24 mouse cellular contexts compared by ENCODE assay signal in genomic region chr16:78481065-78481464, GRCm38 (mm10).
DNase-seq lines count a peak whose midpoint lies in the region; ATAC-seq and TF ChIP-seq lines count a peak whose summit lies in the region.
"Had no signal": no experiment of that assay in that cellular context is flagged by ENCODE, and none has a peak within 500 bp of the region (broad histone marks: within the 10 kb centered on the region; RNA-seq: fewer than 3 reads in every experiment).

No protein-coding gene starts in this region.

- TF ChIP-seq POLR2A in kidney, adult 2 months (IDR thresholded peaks at IDR 0.05; ENCODE audit: low read depth, low read length): no peak
- no peak for TF ChIP-seq POLR2A in testis, adult 2 months (IDR thresholded peaks at IDR 0.05; ENCODE audit: control insufficient read depth, low read depth, low read length)

- no peaks in the 10 kb centered on the region for H3K36me3 ChIP-seq in kidney, embryonic 16.5 days (ENCODE audit: insufficient read depth, low read length)
- no peaks in the 10 kb centered on the region for H3K36me3 ChIP-seq in kidney, adult 2 months (ENCODE audit: control insufficient read depth, insufficient read depth, low read length)
- no peaks in the 10 kb centered on the region for H3K36me3 ChIP-seq in testis, adult 2 months (ENCODE audit: control insufficient read depth, insufficient read depth, low read length)
- H3K36me3 ChIP-seq: embryonic facial prominence, embryonic 15.5 days; heart, embryonic 12.5 days; hindbrain, embryonic 10.5 days; limb, embryonic 15.5 days; neural tube, embryonic 15.5 days; stomach, embryonic 15.5 days had no signal

- 19% methylated on average over 5 of the region's 5 CpGs for WGBS in kidney, embryonic 16.5 days
- WGBS in kidney, adult 2 months: 19% methylated on average over 5 of the region's 5 CpGs

- peak; percentile 49 for DNase-seq in adrenal gland, postnatal 14 days
- no peak for DNase-seq in adrenal gland, adult 18-20 months (ENCODE audit: low spot score in 2 of 2)
- peak; percentile 16 for DNase-seq in gastrocnemius, postnatal 10 days
- DNase-seq in gastrocnemius, adult 18-20 months (ENCODE audit: low spot score): no peak
- DNase-seq in kidney, adult 2 months: no peak
- DNase-seq in testis, postnatal 10 days (ENCODE audit: low spot score): no peak
- DNase-seq: cerebellum, adult 11 months; embryo, embryonic 11 days; heart, postnatal 10 days; kidney, adult 11 months; layer of hippocampus, adult 9-11 months; lung, postnatal 4 days; right cerebral cortex, adult 18-20 months; right cerebral cortex, postnatal 4 days; thymus, adult 2 months had no signal

- 0 out of 2 replicates have a peak overlapping the region, but pooled peaks have one; percentile 20 for H3K27ac ChIP-seq in kidney, embryonic 16.5 days (ENCODE audit: low read length)
- no peak overlapping the region for H3K27ac ChIP-seq in kidney, adult 2 months (ENCODE audit: insufficient read depth, low read depth, low read length)
- no peak overlapping the region for H3K27ac ChIP-seq in testis, adult 2 months (ENCODE audit: control insufficient read depth, insufficient read depth, low read depth, low read length)
- H3K27ac ChIP-seq: embryonic facial prominence, embryonic 15.5 days; hindbrain, embryonic 10.5 days; limb, embryonic 15.5 days; neural tube, embryonic 15.5 days; stomach, embryonic 15.5 days had no signal

- ATAC-seq in kidney, embryonic 16.5 days (ENCODE audit: low FRiP score, low TSS enrichment): peak; percentile 49; the same call in 1 of the 2 replicates
- ATAC-seq: forebrain, embryonic 16.5 days had no signal

- no peaks in the 10 kb centered on the region for H3K9me3 ChIP-seq in kidney, embryonic 16.5 days (ENCODE audit: low read length)
- H3K9me3 ChIP-seq: embryonic facial prominence, embryonic 15.5 days; heart, embryonic 12.5 days; hindbrain, embryonic 10.5 days; limb, embryonic 15.5 days; neural tube, embryonic 15.5 days; stomach, embryonic 15.5 days had no signal

- H3K4me2 ChIP-seq in kidney, embryonic 16.5 days (replicated peaks; ENCODE audit: low read depth, low read length): no peak overlapping the region
- H3K4me2 ChIP-seq: embryonic facial prominence, embryonic 15.5 days; heart, embryonic 12.5 days; limb, embryonic 15.5 days; neural tube, embryonic 15.5 days; stomach, embryonic 15.5 days had no signal

- H3K4me3 ChIP-seq in kidney, embryonic 16.5 days (ENCODE audit: low read length): no peak overlapping the region
- H3K4me3 ChIP-seq in kidney, adult 2 months (ENCODE audit: insufficient read depth, low read depth, low read length): no peak overlapping the region
- H3K4me3 ChIP-seq in testis, adult 2 months (ENCODE audit: control insufficient read depth, low read depth, low read length): peak overlapping the region; percentile 68
- H3K4me3 ChIP-seq: embryonic facial prominence, embryonic 15.5 days; heart, embryonic 12.5 days; hindbrain, embryonic 10.5 days; limb, embryonic 15.5 days; neural tube, embryonic 15.5 days; stomach, embryonic 15.5 days had no signal

- 0 out of 2 replicates have a peak, but pooled peaks cover 4% of the 10 kb centered on the region for H3K4me1 ChIP-seq in kidney, embryonic 16.5 days (ENCODE audit: insufficient read depth, low read length)
- no peaks in the 10 kb centered on the region for H3K4me1 ChIP-seq in kidney, adult 2 months (ENCODE audit: control insufficient read depth, insufficient read depth, low read length)
- H3K4me1 ChIP-seq in testis, adult 2 months (ENCODE audit: control insufficient read depth, insufficient read depth, low read length): no peaks in the 10 kb centered on the region
- H3K4me1 ChIP-seq: embryonic facial prominence, embryonic 15.5 days; heart, embryonic 12.5 days; hindbrain, embryonic 10.5 days; neural tube, embryonic 15.5 days; stomach, embryonic 15.5 days had no signal

- no peaks in the 10 kb centered on the region for H3K27me3 ChIP-seq in kidney, embryonic 16.5 days (ENCODE audit: insufficient read depth, low read length)
- H3K27me3 ChIP-seq in kidney, adult 2 months (replicated peaks; ENCODE audit: control insufficient read depth, insufficient read depth, low read length): no peaks in the 10 kb centered on the region
- no peaks in the 10 kb centered on the region for H3K27me3 ChIP-seq in testis, adult 2 months (ENCODE audit: control insufficient read depth, insufficient read depth, low read length)
- H3K27me3 ChIP-seq: embryonic facial prominence, embryonic 15.5 days; heart, embryonic 12.5 days; limb, embryonic 15.5 days; neural tube, embryonic 15.5 days; stomach, embryonic 15.5 days had no signal

- no peak overlapping the region for H3K9ac ChIP-seq in kidney, embryonic 16.5 days (replicated peaks; ENCODE audit: low read length)
- H3K9ac ChIP-seq: embryonic facial prominence, embryonic 15.5 days; heart, embryonic 12.5 days; limb, embryonic 15.5 days; neural tube, embryonic 15.5 days; stomach, embryonic 15.5 days had no signal

- no peak for TF ChIP-seq CTCF in kidney, adult 2 months (conservative IDR thresholded peaks at IDR 0.05; ENCODE audit: insufficient read depth, insufficient read length, low read depth, low read length)
- no peak for TF ChIP-seq CTCF in testis, adult 2 months (IDR thresholded peaks at IDR 0.05; ENCODE audit: control insufficient read depth, insufficient read depth, insufficient replicate concordance, low read depth, low read length)

Comparison
In these comparisons a context has a peak if more than half of its experiments do, and no peak if none do; other contexts are left out.
1. DNase-seq: peak in adrenal gland, postnatal 14 days (single experiment) and gastrocnemius, postnatal 10 days (single experiment); none in adrenal gland, adult 18-20 months (0 of 2), gastrocnemius, adult 18-20 months (single experiment), kidney, adult 2 months (single experiment) and testis, postnatal 10 days (single experiment).